Mouse (Mus musculus) kidney, postnatal 14 days (tissue): ENCODE measurements around the gene S1pr1.

Source experiments
- DNase-seq: peaks from one replicate; pipeline ENCODE4 v3.0.0; 2022; ENCODE audit warnings: mixed read lengths

Gene S1pr1

DNA sequence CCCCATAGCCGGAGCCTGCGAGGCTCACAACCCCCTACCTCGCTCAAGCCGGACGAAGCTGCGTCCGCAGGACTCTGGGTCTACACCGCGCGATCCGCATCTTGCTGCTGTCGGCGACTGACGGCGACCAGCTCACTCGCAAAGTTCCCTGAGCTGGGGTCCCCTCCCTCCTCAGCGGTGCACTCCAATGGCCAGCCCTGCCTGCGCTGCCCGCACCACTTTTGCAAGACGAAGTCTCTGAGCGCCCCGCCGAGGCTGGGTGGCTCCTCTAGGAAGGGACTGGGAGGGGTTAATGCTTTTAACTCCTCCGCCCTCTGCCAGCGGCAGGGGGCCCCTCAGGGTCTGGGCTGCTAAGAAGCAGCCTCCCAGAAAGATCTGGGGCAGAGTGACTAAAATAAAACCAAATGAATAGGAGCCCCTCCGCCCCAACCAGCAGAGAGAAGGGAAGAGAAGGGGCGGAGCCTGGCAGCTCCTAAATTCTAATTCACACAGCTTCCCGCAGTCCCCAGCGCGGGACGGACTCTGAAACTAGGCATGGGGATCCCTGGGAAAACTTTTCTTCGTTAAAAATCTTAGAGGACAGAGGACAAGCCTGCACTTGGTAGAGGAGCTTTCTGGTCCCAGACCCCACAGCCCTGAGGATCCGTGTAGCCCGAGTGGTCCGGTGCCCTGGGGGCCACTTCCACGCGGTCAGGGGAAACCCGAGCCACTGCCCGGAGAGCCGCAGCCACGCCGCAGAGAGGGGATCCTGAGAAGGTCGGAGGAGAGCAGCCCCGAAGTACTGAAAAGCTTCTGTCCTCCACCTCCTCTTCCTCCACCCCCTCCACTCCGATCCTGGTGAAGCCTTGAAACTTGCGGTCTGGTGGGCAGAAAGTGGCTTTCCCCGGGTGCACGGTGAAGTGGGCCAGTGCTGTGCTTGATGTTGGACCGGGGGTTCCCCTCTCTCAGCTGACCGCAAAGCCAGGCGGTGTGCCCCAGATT lies at the start of gene S1pr1:
Gene S1pr1 (minus strand): TSS at position 402 of the 981 bp plus-strand sequence.
- peak; percentile 81 for DNase-seq

DNA sequence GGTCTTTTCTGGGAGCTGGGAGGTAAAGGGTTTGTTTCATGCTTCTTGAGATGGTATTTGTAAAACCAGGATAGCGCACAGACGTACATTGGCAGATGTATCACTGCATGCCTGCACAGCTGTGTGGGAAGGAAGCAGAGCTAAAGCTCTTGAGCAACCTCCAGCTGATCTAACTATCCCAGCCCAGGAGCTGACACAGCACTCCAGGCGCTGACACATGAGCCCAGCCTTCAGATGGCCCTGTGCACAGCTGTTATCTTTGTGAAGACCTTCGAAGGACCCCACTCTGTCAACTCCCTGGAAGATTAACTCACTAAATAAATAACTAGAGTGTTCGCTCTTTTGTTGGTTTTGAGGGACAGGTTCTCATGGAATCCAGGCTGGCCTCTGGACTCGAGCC lies 48.4 kb upstream of the S1pr1 start:
- DNase-seq: peak; percentile 41

DNA sequence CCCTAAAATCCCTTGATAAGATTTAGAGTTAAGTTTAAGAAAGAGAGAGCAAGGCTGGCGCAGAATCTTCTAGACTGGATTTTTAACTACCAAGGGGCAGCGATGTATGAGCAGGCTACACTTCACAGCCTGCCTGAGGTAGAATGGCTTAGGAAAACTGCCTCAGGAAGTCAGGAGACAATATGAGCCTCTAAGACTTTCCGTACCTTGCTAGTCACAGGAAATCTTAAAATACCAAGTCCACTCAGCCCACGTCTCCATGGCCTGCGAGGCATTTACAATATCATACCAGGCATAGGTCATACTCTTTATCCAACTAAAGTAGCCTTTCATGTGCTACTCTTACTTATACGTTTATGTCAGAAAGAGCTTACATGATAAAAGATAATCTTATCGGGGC lies 48.0 kb upstream of the S1pr1 start:
- peak; percentile 14 for DNase-seq

DNA sequence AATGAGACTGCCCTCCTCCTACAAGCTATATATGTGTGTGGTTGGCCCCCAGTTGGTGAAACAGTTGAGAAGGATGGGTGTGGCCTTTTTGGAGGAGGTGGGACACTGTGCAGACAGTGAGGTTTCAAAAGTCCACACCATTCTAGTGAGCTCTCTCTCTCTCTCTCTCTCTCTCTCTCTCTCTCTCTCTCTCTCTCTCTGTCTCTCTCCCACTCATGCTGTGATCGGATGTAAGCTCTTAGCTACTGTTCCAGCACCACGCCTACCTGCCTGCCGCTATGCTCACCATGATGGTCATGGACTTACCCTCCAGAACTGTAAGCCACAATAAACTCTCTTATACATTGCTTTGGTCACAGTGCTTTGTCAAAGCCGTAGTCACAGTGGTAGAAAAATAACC lies 44.8 kb upstream of the S1pr1 start:
- no peak for DNase-seq

DNA sequence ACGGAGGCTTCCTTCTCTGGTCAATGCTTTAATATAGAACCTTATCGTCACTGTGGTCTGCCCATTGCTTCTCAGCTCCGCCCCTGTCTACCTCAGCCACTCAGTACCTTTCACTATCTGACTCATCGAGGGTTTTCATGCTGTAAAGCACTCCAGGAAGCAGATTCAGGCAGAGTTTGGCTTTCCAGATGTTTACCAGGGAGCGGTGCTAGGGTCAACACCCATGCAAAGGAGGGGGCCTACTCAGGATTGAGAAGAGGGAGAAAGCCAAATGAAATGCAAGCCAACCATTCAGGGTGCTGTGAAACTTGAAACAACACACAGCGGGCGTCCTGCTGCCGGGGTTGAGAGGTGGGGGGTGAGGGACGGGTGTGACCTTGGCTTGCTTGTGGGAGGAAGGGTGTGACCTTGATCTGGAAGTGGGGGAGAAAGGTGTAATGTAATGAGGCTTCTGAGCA lies 43.6 kb upstream of the S1pr1 start:
- DNase-seq: no peak

DNA sequence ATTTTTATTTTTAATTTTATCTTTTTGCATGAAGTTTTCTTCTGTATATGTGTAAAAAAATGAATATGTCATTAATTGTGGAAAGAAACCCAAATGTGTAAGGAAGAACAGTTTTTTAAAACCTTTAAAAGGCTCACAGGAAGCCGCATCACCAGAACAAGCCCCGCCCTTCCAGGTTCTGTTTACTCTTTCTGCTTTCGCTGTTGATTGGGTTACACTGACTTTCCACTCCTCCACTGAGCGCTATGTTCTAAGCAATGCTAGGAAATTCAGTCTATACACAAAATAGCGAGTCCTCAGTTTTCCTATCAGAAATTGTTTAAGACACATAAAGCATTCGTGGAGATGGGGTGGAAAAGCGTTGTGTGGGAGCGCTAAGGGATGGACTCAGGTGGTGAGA lies 39.6 kb upstream of the S1pr1 start:
- no peak for DNase-seq

DNA sequence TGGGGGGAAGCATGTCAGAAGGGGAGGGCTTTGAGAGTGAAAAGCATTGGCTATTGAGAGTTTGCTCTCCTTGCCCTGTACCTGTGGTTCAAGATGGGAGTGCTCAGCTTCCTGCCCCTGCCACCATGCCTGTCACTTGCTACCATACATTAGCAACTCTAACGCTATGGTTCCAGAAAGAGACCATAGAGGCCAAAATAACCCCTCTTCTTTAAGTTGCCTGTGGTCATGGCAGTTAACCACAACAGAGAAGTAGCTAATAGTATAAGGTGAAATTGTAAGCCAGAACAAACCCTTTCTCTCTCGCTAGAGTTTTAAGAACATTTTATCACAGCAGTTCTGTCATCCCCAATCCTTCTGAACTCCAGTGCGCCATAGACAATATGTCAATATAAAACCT lies 35.5 kb upstream of the S1pr1 start:
- no peak for DNase-seq

DNA sequence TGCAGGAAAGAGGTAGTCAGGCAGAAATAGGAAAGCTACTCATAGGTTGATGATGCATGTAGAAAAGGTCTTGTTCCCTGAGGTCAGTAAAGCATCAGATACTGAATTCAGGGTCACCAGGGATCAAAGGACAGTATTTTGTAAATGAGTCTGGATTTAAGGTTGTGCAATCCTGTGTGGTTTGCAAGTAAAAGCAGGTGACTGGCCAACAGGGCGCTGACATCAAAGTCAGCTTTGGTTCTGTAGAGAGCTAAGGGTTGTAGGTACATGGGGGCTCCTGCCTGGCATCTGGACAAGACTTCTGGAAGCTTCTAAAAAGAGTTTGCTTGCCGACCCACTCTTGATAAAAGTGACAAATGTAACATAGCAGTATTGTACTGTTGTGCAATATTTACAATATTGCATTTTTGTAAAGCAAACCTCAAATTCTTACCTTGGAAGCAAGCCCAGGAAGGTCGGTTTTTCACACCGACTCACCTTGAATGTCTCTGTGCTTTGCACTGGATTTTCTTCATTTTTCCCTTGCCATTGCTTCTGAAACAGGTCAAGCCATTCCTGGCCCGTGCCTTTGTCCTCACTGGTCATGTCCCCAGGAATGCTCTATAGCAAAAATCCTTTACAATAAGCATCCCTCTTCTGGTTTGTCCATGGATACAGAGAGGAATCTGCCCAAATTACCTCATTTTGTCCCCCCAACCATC lies 33.6 kb upstream of the S1pr1 start:
- DNase-seq: no peak

- DNase-seq: no peak
These were observed 31.6 kb upstream of the S1pr1 start for GRCm38 (mm10) chr3:115746511-115746910.

DNA sequence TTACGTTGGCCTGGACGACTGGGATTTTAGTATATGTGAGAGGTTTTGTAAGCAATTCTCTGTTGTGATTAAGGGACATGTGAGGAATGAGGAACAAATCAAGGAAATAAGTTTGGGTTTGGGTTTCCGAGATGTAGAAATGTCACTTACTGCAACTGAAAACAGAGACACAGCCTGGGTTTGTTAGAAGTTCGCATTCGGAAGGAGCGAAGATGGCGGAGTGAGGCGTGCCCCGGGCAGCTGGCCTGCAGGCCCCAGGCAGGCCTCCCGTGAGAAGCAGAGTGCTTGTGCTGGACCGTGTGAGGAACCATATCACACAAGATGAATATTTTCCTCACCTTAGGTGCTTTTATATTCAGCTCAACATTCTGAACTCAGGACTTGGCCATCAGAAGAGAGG lies 30.2 kb upstream of the S1pr1 start:
- DNase-seq: no peak

DNA sequence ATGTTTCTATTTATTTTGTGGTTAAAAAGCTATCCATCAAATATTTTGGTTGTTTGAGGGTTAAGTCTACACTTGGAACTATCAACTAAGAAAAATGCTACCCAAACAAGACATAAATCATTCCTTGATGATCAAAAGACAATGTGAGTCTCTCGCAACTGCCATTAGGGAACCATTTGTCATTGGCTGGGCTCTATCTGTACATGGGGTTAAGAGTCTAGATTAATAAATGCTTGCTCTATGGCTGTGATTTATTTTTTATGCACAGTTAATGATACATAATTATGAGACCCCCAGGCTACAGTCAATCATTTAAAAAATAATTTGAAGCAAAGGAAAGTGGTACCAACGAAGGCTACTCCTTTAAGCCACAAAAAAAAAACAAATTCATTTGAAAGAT lies 23.7 kb upstream of the S1pr1 start:
- no peak for DNase-seq

DNA sequence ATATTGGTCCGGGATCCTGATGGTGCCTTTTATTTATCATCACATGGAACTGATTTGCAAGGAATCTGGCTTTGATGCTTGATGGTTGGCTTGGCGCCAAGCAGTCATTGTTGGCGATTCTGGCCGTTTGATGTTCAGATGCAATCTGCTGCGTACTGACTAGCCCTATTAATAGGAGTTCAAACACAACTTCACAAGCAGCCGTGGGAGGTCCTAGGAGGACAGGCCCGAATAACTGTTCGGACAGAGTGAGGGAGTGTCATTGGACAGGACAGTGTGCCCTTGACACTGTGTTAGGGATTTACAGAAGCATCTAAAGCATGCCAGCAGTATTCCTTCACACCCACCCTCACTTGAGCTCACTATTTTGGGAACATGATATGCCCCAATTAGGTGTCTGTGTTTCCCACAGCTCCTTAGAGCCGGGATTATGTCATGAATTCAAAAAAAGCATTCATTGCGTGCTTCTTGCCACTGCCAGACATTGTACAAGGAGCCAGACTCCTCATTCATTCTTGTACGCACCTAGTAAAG lies 23.0 kb upstream of the S1pr1 start:
- DNase-seq: no peak

- DNase-seq: no peak
These were observed 20.7 kb upstream of the S1pr1 start for GRCm38 (mm10) chr3:115735540-115735939.

DNA sequence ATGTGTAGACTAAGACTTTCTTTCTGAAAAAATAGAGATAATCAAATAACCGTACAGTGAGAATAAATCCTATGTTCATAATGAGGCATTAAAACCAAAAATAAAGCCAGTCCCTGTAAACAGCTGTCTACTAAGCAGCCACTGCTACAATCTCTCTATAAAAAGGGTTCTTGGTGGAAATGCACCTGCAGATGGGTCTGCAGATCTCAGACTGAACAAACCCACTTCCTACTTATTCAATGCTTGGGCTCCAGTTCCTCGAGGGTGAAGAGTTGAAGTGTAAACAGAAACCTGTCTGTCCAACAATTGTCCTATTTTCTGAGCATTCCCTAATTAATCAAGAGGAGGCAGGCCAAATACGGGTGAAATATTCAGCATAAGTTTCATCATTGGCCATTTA lies 20.0 kb upstream of the S1pr1 start:
- no peak for DNase-seq

GRCm38 (mm10) chr3:115730336-115730735 lies 15.5 kb upstream of the S1pr1 start:
- DNase-seq: no peak

GRCm38 (mm10) chr3:115729187-115729586 lies 14.3 kb upstream of the S1pr1 start:
- no peak for DNase-seq

- DNase-seq: no peak
These were observed 13.3 kb upstream of the S1pr1 start for GRCm38 (mm10) chr3:115728211-115728610.

DNA sequence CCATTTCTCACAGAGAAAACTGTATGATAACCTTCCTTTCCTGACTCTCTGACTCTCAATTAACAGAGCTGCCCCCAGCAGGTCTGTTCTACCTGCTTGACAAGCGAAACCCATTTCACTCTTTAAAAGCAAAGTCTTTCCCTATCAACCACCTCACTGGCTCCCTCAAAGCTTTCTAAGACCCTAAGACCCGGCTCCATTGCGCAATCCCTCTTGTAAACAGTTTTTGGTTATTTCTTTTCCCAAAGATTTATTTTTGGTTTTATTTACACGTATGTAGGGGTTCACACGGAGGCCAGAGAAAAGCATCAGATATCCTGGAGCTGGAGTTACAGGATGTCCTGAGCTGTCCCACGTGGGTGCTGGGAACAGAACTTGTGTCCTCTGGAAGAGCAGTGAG lies 4.0 kb upstream of the S1pr1 start:
- no peak for DNase-seq

DNA sequence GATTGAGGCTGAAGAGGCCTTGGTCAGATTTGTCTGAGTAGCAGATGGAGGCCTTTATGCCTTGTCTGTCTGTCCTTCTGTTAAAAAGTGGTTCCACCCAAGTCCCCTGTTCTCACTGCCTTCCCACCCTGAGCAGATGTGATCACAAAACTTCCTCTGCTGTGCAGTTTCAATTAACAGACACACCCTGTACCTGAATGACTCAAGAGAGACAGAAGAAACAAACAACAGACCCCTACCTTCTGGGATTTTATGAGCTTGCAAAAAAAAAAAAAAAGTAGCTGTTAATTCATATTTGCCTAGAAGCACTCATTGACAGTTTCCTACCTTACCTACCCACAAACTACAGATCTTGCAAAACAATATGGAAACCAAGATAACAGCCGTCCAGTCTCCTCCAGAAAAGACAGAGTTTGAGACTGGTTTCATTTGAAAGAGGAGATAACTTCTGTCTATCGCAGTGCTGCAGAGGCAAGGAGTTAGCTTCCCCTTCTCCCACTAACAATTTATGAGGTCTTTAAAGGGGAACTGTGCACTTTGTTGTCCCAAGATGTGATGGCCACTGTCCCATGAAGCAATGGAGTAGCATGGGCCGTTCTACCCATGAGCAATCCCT lies 1.1 kb upstream of the S1pr1 start:
- DNase-seq: no peak

GRCm38 (mm10) chr3:115714049-115714435 lies 830 bp downstream of the S1pr1 start:
- DNase-seq: peak; percentile 9

DNA sequence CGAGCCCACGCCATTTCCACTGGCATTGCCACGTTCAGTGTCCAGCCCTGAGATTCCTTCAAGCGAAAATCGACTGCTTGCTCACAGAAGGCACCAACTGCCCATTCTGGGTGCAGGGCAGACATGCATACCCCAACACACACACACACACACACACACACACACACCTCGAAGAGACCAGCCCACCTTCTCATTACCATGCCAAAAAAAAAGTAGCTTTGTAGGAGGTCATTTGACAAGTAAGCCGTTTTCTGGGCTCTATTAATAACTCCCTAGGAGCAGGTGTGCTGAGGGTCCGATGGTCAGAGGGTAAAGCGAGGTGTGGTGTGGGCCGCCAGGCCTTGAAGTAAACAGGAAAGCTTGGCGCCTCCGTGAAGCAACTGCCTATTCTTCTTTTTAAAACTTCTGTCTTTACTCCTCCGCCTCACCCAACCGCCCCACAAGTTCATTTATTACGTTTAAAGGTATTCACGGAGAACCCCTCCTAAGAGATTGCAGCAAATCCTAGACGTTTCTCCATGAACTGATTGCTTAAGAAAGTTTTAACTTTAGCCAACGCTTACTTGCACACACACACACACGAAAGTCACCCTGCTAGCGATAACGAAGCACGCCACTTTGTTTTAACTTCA lies 1.3 kb downstream of the S1pr1 start:
- peak; percentile 27 for DNase-seq

- peak; percentile 83 for DNase-seq
These were observed 2.1 kb downstream of the S1pr1 start for GRCm38 (mm10) chr3:115712808-115713200.
